In the genomic region with DNA sequence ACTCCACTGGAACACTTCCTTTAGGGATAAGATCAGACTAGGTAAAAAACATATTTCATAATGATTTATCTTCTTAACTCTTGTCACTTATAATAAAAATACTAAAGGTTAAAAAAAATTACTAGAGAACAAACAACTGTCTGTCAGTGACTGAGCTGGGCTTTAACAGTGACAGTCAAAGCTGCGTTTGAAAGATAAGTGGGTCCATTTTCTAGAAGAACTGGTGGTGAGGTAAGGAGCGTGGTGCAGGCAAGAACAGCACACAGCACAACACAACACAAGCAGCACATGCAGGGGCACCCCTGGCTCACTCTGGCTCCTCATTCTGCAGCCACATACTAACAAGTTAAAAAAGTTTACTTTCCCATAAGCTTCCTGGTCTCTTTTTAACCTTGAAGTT, we compare ENCODE assay signal across 1 mouse cellular context.
TF ChIP-seq lines count a peak whose summit lies in the region.

No protein-coding gene starts in this region.

TF ChIP-seq in MEL, 35 proteins besides CTCF, POLR2A, EP300 and RAD21 (continued from another document):
- peak; percentile 60 for TF ChIP-seq TCF12 (IDR thresholded peaks at IDR 0.05; ENCODE audit: low read depth, low read length)
- TF ChIP-seq SIN3A (IDR thresholded peaks at IDR 0.05; ENCODE audit: low read length): peak; percentile 59; the same call in 1 of the 2 replicates
- TF ChIP-seq MAZ (IDR thresholded peaks at IDR 0.05; ENCODE audit: low read depth, low read length): no peak
- TF ChIP-seq POLR2AphosphoS2 (IDR thresholded peaks at IDR 0.05; ENCODE audit: low read length): no peak
- no peak for TF ChIP-seq MYC (IDR thresholded peaks at IDR 0.05; ENCODE audit: low read depth, low read length)
- TF ChIP-seq KAT2A (conservative IDR thresholded peaks at IDR 0.05; ENCODE audit: low read depth, low read length): no peak
- TF ChIP-seq CHD1 (IDR thresholded peaks at IDR 0.05; ENCODE audit: low read depth, low read length): no peak
- TF ChIP-seq USF1 (IDR thresholded peaks at IDR 0.05; ENCODE audit: low read depth, low read length): no peak
- no peak; the same call in 1 of the 2 replicates for TF ChIP-seq MYB (IDR thresholded peaks at IDR 0.05; ENCODE audit: low read depth, low read length)
- TF ChIP-seq SMC3 (IDR thresholded peaks at IDR 0.05; ENCODE audit: low read depth, low read length): no peak
- no peak for TF ChIP-seq E2F4 (IDR thresholded peaks at IDR 0.05; ENCODE audit: borderline replicate concordance, low read depth, low read length)
- peak; percentile 67 for TF ChIP-seq MXI1 (IDR thresholded peaks at IDR 0.05; ENCODE audit: low read depth, low read length)
- no peak for TF ChIP-seq ZMIZ1 (IDR thresholded peaks at IDR 0.05; ENCODE audit: low read depth, low read length)
- no peak for TF ChIP-seq HCFC1 (IDR thresholded peaks at IDR 0.05; ENCODE audit: low read depth, low read length)
- no peak for TF ChIP-seq MEF2A (IDR thresholded peaks at IDR 0.05; ENCODE audit: extremely low read depth, insufficient replicate concordance, low read depth, low read length, poor library complexity, severe bottlenecking)
- no peak for TF ChIP-seq ZC3H11A (IDR thresholded peaks at IDR 0.05; ENCODE audit: low read depth, low read length)
- no peak for TF ChIP-seq GABPA (IDR thresholded peaks at IDR 0.05; ENCODE audit: low read depth, low read length)
- TF ChIP-seq ETS1 (IDR thresholded peaks at IDR 0.05; ENCODE audit: low read depth, low read length): peak; percentile 52; the same call in 1 of the 2 replicates
- no peak for TF ChIP-seq TBP (IDR thresholded peaks at IDR 0.05; ENCODE audit: low read depth, low read length)
